Mouse (Mus musculus) hindbrain, embryonic 15.5 days (tissue): ENCODE results near the gene Klhl3. TPM values are rescaled to one million over a fixed set of nuclear protein-coding genes. Genes with fewer than 3 reads are reported as not detected.

Source experiments
- ATAC-seq: fragments of 200-750 bp; cut with Nextera tagmentation; 2 replicates; pipeline ENCODE4 v1.8.0; 2017; ENCODE audit warnings: low read depth, moderate number of reproducible peaks, moderate TSS enrichment; ENCODE audit not compliant: low FRiP score
- H3K27ac ChIP-seq: fragments of 300-500 bp; sonication (generic); replicated peaks from 2 replicates; pipeline ENCODE4 v1.5.1; 2015; ENCODE audit warnings: mild to moderate bottlenecking, inconsistent platforms
- H3K27me3 ChIP-seq: fragments of 300-500 bp; sonication (generic); 2 replicates; pipeline ENCODE4 v1.6.1; 2015; ENCODE audit warnings: control low read depth, inconsistent platforms
- H3K36me3 ChIP-seq: fragments of 300-500 bp; sonication (generic); 2 replicates; pipeline ENCODE4 v1.6.1; 2015; ENCODE audit warnings: control low read depth, inconsistent platforms
- H3K4me1 ChIP-seq: fragments of 300-500 bp; sonication (generic); replicated peaks from 2 replicates; pipeline ENCODE4 v1.6.1; 2015; ENCODE audit warnings: control low read depth, inconsistent platforms
- H3K4me2 ChIP-seq: fragments of 300-500 bp; sonication (generic); 2 replicates; pipeline ENCODE4 v1.6.1; 2015; ENCODE audit warnings: moderate library complexity, mild to moderate bottlenecking, inconsistent platforms
- H3K4me3 ChIP-seq: fragments of 300-500 bp; sonication (generic); 2 replicates; pipeline ENCODE4 v1.5.1; 2015; ENCODE audit warnings: mild to moderate bottlenecking, inconsistent platforms
- H3K9ac ChIP-seq: fragments of 300-500 bp; sonication (generic); 2 replicates; pipeline ENCODE4 v1.6.1; 2015; ENCODE audit warnings: inconsistent platforms
- H3K9me3 ChIP-seq: fragments of 300-500 bp; sonication (generic); 2 replicates; pipeline ENCODE4 v1.6.1; 2016; ENCODE audit warnings: control low read depth, inconsistent platforms
- WGBS: fragments of 180-500 bp; shearing (Covaris S2); methylation state at CpG from one replicate; pipeline ENCODE4 v1.1.7; 2015; 5-methylcytosine and 5-hydroxymethylcytosine counted together
- polyA plus RNA-seq: library from polyadenylated mRNA; unstranded; fragments of >200 nt; fragmentation: Nextera tagmentation; extraction: Ambion mirVana; gene quantifications from 2 replicates; pipeline ENCODE4 v1.2.1, GENCODE M21; 2015

The Klhl3 gene
- polyA plus RNA-seq, 1 experiment from 2014 or later: 14.0 TPM

DNA sequence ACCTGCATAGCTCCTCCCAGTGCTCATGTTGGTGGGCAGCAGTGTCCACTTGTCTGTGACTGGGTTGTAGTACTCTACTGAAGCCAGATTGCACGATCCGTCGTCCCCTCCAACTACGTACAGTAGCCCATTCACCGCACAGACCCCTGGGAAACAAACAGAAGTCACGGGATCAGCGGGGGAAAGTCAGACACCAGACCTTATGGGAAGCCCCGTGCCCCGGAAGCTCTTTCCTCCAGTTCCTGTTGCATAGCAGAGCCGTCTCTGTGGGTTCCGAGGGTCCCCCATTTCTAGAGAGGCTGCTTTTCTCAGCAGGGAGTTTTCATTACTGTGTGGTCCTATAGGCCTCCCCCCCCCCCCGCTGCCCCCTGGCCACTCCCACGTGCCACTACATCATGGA, 104.1 kb downstream of the Klhl3 start:
- no peaks in the 10 kb centered on the region for H3K27me3 ChIP-seq
- no peak for ATAC-seq
- no peak overlapping the region for H3K4me2 ChIP-seq
- H3K36me3 ChIP-seq: peaks cover 12% of the 10 kb centered on the region
- H3K27ac ChIP-seq: no peak overlapping the region
- no peaks in the 10 kb centered on the region for H3K9me3 ChIP-seq
- H3K4me1 ChIP-seq: no peaks in the 10 kb centered on the region
- WGBS: 80% methylated on average over 13 of the region's 13 CpGs
- H3K4me3 ChIP-seq: no peak overlapping the region
- no peak overlapping the region for H3K9ac ChIP-seq

GRCm38 (mm10) chr13:58008038-58008364, 105.4 kb downstream of the Klhl3 start:
- Histone ChIP-seq H3K27ac (no peak overlapping the region), H3K36me3 (peaks cover 13% of the 10 kb centered on the region), H3K9ac (no peak overlapping the region), H3K4me2 (no peak overlapping the region), H3K27me3 (no peaks in the 10 kb centered on the region), H3K4me1 (no peaks in the 10 kb centered on the region), H3K9me3 (no peaks in the 10 kb centered on the region), H3K4me3 (no peak overlapping the region)
- ATAC-seq: no peak
- WGBS: 93% methylated on average over 5 of the region's 5 CpGs

DNA sequence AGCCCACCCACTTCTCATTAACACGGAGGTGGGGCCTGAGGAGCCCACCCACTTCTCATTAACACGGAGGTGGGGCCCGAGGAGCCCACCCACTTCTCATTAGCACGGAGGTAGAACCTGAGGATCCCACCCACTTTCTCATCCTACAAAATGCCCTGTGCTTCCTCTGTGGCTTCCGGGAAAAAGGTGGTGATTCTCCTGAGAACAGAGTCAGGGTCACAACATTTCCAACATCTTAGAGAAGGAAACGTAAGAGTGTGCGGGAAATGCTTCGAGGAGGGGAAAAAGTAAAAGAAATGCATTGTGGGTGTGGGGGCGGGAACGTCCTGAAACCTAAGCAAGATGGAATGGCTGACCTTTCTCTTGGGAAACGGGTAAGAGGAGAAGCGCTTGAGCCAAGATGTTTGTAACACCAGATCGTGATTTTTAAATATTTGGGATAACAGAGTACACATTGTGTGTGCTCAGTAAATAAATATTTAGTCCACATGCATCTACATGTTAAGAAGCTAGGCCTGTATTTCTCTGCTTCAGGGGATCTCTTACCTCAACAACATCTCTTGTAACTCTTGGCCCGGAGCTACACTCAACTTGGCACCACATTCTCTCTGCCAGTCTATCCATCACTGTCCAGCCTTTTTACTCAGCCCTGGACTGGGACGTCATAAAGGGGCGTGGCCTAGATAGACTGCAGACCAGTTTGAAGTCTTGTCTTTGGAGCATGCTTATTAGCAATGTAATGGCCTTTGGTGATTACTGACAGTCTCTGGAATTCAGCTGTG, 105.9 kb downstream of the Klhl3 start:
- no peak overlapping the region for H3K4me2 ChIP-seq
- H3K27ac ChIP-seq: no peak overlapping the region
- no peak for ATAC-seq
- no peaks in the 10 kb centered on the region for H3K4me1 ChIP-seq
- H3K9ac ChIP-seq: no peak overlapping the region
- H3K36me3 ChIP-seq: peaks cover 13% of the 10 kb centered on the region
- WGBS: 61% methylated on average over 16 of the region's 16 CpGs
- no peak overlapping the region for H3K4me3 ChIP-seq
- H3K27me3 ChIP-seq: no peaks in the 10 kb centered on the region
- no peaks in the 10 kb centered on the region for H3K9me3 ChIP-seq

DNA sequence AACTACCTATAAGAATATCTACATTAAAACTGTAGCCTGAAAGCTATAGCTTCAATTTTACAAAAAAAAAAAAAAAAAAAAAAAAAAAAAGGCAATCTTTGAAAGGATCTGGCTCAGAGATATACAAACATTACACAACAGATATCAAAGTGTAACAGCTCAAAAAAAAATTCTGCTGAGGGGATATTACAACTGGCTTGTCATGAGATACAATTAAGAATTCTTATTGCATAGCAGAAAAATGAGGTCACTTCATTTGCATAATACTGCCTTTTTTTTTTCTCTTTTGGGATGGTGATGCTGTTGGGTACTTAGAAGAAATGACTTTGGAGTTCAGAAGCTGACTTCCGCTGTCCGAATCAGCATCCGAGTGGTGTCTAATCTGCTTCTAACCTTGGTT, 111.6 kb downstream of the Klhl3 start:
- no peak overlapping the region for H3K4me2 ChIP-seq
- no peak for ATAC-seq
- no peak overlapping the region for H3K27ac ChIP-seq
- H3K9me3 ChIP-seq: no peaks in the 10 kb centered on the region
- no peaks in the 10 kb centered on the region for H3K27me3 ChIP-seq
- peaks cover 5% of the 10 kb centered on the region; the same call in 1 of the 2 replicates for H3K36me3 ChIP-seq
- WGBS: 88% methylated on average over 3 of the region's 3 CpGs
- no peak overlapping the region for H3K9ac ChIP-seq
- no peaks in the 10 kb centered on the region for H3K4me1 ChIP-seq
- no peak overlapping the region for H3K4me3 ChIP-seq

DNA sequence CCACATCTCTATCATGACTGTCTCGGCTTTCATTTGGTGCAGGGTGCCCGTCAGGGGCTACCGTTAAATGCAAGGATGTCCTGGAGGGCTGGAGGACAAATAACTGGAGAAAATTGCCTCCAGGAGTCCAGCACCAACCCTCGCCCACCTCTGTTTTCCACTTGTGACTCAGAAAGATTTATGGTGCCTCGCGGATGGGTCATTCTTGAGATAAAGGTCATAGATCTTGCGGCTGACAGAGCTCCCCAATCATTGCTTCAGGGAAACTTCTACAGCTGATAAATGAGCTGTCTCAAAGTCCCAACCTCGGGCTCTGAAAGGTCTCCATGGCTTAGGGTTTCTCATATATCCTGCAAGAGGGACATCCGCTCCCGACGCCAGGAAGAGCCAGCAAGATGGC, 116.9 kb downstream of the Klhl3 start:
- no peak for ATAC-seq
- Histone ChIP-seq H3K9ac (no peak overlapping the region), H3K36me3 (no peaks in the 10 kb centered on the region), H3K4me1 (no peaks in the 10 kb centered on the region), H3K4me2 (no peak overlapping the region), H3K27me3 (no peaks in the 10 kb centered on the region), H3K4me3 (no peak overlapping the region), H3K9me3 (no peaks in the 10 kb centered on the region), H3K27ac (no peak overlapping the region)
- WGBS: 66% methylated on average over 11 of the region's 11 CpGs

GRCm38 (mm10) chr13:57995864-57996263, 117.5 kb downstream of the Klhl3 start:
- 64% methylated on average over 13 of the region's 13 CpGs for WGBS
- Histone ChIP-seq H3K27ac (no peak overlapping the region), H3K9ac (no peak overlapping the region), H3K4me1 (no peaks in the 10 kb centered on the region), H3K27me3 (no peaks in the 10 kb centered on the region), H3K9me3 (no peaks in the 10 kb centered on the region), H3K4me2 (no peak overlapping the region), H3K36me3 (no peaks in the 10 kb centered on the region), H3K4me3 (no peak overlapping the region)
- ATAC-seq: no peak

DNA sequence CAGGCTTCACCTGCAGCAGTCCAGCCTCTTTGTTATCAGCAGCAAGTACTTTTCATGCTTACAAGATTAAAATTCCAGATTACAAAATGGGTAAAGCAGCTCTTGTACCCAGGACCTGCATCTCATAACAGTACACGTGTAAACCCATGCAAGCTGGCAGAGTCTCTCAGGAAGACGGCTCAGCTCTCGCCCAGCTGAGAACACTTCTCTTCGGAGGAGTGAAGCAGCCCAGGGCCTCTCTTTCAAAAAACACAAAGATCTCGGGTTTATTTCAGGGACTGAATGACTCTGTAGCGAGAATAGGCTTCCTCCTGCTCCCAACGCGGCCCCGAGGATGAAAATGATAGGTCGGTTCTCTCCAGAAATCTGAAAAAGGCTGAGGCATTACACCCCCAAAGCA, 128.8 kb downstream of the Klhl3 start:
- 53% methylated on average over 10 of the region's 10 CpGs for WGBS
- Histone ChIP-seq H3K27ac (0 out of 2 replicates have a peak overlapping the region, but pooled peaks have one; percentile 21), H3K4me2 (no peak overlapping the region), H3K9ac (no peak overlapping the region), H3K4me1 (peaks cover 21% of the 10 kb centered on the region), H3K9me3 (no peaks in the 10 kb centered on the region), H3K4me3 (no peak overlapping the region), H3K27me3 (no peaks in the 10 kb centered on the region), H3K36me3 (no peaks in the 10 kb centered on the region)
- no peak for ATAC-seq

GRCm38 (mm10) chr13:57984163-57984562, 129.2 kb downstream of the Klhl3 start:
- no peak overlapping the region for H3K4me2 ChIP-seq
- H3K9ac ChIP-seq: no peak overlapping the region
- no peak overlapping the region for H3K4me3 ChIP-seq
- peak; percentile 54; the same call in 1 of the 2 replicates for ATAC-seq
- H3K36me3 ChIP-seq: no peaks in the 10 kb centered on the region
- H3K9me3 ChIP-seq: no peaks in the 10 kb centered on the region
- no peaks in the 10 kb centered on the region for H3K27me3 ChIP-seq
- peaks cover 21% of the 10 kb centered on the region for H3K4me1 ChIP-seq
- H3K27ac ChIP-seq: peak overlapping the region; percentile 51; the same call in 1 of the 2 replicates
- 63% methylated on average over 8 of the region's 8 CpGs for WGBS

GRCm38 (mm10) chr13:57983330-57983729, 130.1 kb downstream of the Klhl3 start:
- Histone ChIP-seq H3K4me1 (peaks cover 26% of the 10 kb centered on the region), H3K27me3 (no peaks in the 10 kb centered on the region)

GRCm38 (mm10) chr13:57982904-57983303, 130.5 kb downstream of the Klhl3 start:
- Histone ChIP-seq H3K9ac (no peak overlapping the region), H3K4me2 (no peak overlapping the region), H3K9me3 (no peaks in the 10 kb centered on the region), H3K27ac (no peak overlapping the region), H3K4me3 (no peak overlapping the region), H3K36me3 (no peaks in the 10 kb centered on the region), H3K4me1 (peaks cover 26% of the 10 kb centered on the region), H3K27me3 (no peaks in the 10 kb centered on the region)
- no peak for ATAC-seq
- WGBS: 53% methylated on average over 11 of the region's 11 CpGs

More at GRCm38 (mm10) chr13:57983330-57983729, 130.1 kb downstream of the Klhl3 start:
- no peak overlapping the region for H3K9ac ChIP-seq
- no peak overlapping the region for H3K4me3 ChIP-seq
- no peak overlapping the region for H3K4me2 ChIP-seq
- no peak overlapping the region for H3K27ac ChIP-seq
- WGBS: 51% methylated on average over 12 of the region's 12 CpGs
- H3K36me3 ChIP-seq: no peaks in the 10 kb centered on the region
- peak; percentile 66 for ATAC-seq
- no peaks in the 10 kb centered on the region for H3K9me3 ChIP-seq

DNA sequence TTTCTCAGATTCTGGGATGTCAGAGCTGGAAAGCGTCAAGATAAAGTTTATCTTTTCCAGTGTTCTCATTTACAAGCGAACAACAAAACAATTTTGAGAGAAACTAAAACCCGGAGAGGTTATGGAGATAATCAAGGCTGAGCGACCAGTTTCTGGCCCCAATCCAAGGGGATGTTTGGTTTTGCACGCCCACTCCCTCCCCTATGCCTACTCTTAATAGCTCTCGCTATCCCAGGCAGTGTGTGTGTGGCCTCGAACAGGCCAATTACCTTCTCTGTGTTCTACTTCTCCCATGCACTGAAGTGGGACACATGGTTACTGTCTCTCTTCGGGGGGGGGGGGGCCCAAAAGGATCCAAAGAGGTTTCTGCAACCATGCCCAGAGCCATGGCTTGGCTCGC, 132.7 kb downstream of the Klhl3 start:
- Histone ChIP-seq H3K9ac (no peak overlapping the region), H3K4me3 (no peak overlapping the region), H3K27ac (no peak overlapping the region), H3K9me3 (no peaks in the 10 kb centered on the region), H3K36me3 (no peaks in the 10 kb centered on the region), H3K4me1 (peaks cover 26% of the 10 kb centered on the region), H3K4me2 (no peak overlapping the region), H3K27me3 (no peaks in the 10 kb centered on the region)
- ATAC-seq: no peak
- 44% methylated on average over 9 of the region's 9 CpGs for WGBS

DNA sequence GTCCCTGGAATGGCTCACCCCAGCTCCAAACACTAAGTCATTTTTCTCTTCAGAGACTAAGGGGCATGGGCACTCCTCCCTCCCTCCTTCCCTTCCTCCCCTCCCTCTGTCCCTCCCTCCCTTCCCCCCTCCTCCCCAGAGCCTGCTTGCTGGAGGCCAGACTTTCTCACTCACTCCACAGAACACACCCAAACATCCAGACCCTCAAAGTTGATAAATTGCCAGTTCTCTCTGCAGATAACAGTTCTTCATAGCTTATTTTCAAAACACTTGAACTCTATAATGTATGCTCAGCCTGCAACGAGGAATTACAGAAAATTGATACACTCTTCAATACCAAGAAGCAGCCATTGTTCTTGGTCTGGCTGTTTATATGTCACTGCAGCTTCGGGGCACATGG, 133.3 kb downstream of the Klhl3 start:
- Histone ChIP-seq H3K27me3 (no peaks in the 10 kb centered on the region), H3K9ac (no peak overlapping the region), H3K36me3 (no peaks in the 10 kb centered on the region), H3K9me3 (no peaks in the 10 kb centered on the region), H3K4me3 (no peak overlapping the region), H3K4me1 (peaks cover 26% of the 10 kb centered on the region), H3K27ac (no peak overlapping the region), H3K4me2 (no peak overlapping the region)
- 18% methylated on average over 2 of the region's 2 CpGs for WGBS
- no peak for ATAC-seq

DNA sequence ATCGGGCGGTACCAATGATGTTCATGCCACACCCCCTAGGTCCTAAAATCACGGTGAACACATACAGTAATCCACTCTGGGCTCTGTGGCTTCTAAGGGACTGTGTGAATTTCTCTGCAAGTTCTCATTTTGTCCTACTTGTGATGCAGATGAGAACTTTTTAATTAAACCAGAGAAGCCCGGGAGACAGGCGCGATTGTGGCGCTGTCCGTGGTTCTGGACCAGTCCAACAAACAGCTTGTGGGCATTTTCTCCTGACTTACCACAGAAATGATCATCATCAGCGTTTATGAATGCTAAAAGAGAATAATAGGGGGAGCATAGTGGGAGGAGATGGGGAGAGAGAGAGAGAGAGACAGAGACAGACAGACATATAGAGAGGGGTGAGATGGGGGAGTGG, 134.5 kb downstream of the Klhl3 start:
- H3K4me3 ChIP-seq: no peak overlapping the region
- no peaks in the 10 kb centered on the region for H3K36me3 ChIP-seq
- no peaks in the 10 kb centered on the region for H3K9me3 ChIP-seq
- H3K4me1 ChIP-seq: peaks cover 26% of the 10 kb centered on the region
- ATAC-seq: no peak
- H3K27ac ChIP-seq: no peak overlapping the region
- WGBS: 19% methylated on average over 9 of the region's 9 CpGs
- no peak overlapping the region for H3K9ac ChIP-seq
- H3K27me3 ChIP-seq: no peaks in the 10 kb centered on the region
- no peak overlapping the region for H3K4me2 ChIP-seq
